Mouse (Mus musculus): ENCODE data around the gene Sertad4.

The Sertad4 gene

GRCm38 (mm10) chr1:192852047-192852446 lies 3.5 kb downstream of the Sertad4 start:
- DNase-seq (ENCODE audit: extremely low read depth, low read depth, low spot score), result peak; percentile 71

- peak; percentile 79 for DNase-seq (ENCODE audit: extremely low read depth, low read depth, low spot score)
Measured at GRCm38 (mm10) chr1:192851640-192852039, 3.9 kb downstream of the Sertad4 start.

GRCm38 (mm10) chr1:192851126-192851525 lies 4.4 kb downstream of the Sertad4 start:
- DNase-seq (ENCODE audit: extremely low read depth, low read depth, low spot score), result no peak

GRCm38 (mm10) chr1:192849616-192850015 lies 5.9 kb downstream of the Sertad4 start:
- DNase-seq (ENCODE audit: extremely low read depth, low read depth, low spot score), result no peak

GRCm38 (mm10) chr1:192847254-192847653 lies 8.3 kb downstream of the Sertad4 start:
- no peak for DNase-seq (ENCODE audit: extremely low read depth, low read depth, low spot score)

- no peak for DNase-seq (ENCODE audit: extremely low read depth, low read depth, low spot score)
Measured at GRCm38 (mm10) chr1:192841094-192841813, 14.3 kb downstream of the Sertad4 start.

GRCm38 (mm10) chr1:192840655-192841054 lies 14.9 kb downstream of the Sertad4 start:
- no peak for DNase-seq (ENCODE audit: extremely low read depth, low read depth, low spot score)

- DNase-seq (ENCODE audit: extremely low read depth, low read depth, low spot score), result no peak
Measured at GRCm38 (mm10) chr1:192835211-192835681, 20.3 kb downstream of the Sertad4 start.

- no peak for DNase-seq (ENCODE audit: extremely low read depth, low read depth, low spot score)
Measured at GRCm38 (mm10) chr1:192834361-192835210, 21.0 kb downstream of the Sertad4 start.

GRCm38 (mm10) chr1:192833586-192833985 lies 22.0 kb downstream of the Sertad4 start:
- no peak for DNase-seq (ENCODE audit: extremely low read depth, low read depth, low spot score)

- DNase-seq (ENCODE audit: extremely low read depth, low read depth, low spot score), result no peak
Measured at GRCm38 (mm10) chr1:192833097-192833496, 22.5 kb downstream of the Sertad4 start.

- DNase-seq (ENCODE audit: extremely low read depth, low read depth, low spot score), result no peak
Measured at GRCm38 (mm10) chr1:192832338-192832737, 23.2 kb downstream of the Sertad4 start.

GRCm38 (mm10) chr1:192830444-192830843 lies 25.1 kb downstream of the Sertad4 start:
- no peak for DNase-seq (ENCODE audit: extremely low read depth, low read depth, low spot score)

- no peak for DNase-seq (ENCODE audit: extremely low read depth, low read depth, low spot score)
Measured at GRCm38 (mm10) chr1:192828928-192829327, 26.6 kb downstream of the Sertad4 start.

GRCm38 (mm10) chr1:192827955-192828354 lies 27.6 kb downstream of the Sertad4 start:
- no peak for DNase-seq (ENCODE audit: extremely low read depth, low read depth, low spot score)

GRCm38 (mm10) chr1:192825746-192826145 lies 29.8 kb downstream of the Sertad4 start:
- no peak for DNase-seq (ENCODE audit: extremely low read depth, low read depth, low spot score)

GRCm38 (mm10) chr1:192822652-192823525 lies 32.7 kb downstream of the Sertad4 start:
- no peak for DNase-seq (ENCODE audit: extremely low read depth, low read depth, low spot score)

- no peak for DNase-seq (ENCODE audit: extremely low read depth, low read depth, low spot score)
Measured at GRCm38 (mm10) chr1:192822309-192822651, 33.3 kb downstream of the Sertad4 start.

- DNase-seq (ENCODE audit: extremely low read depth, low read depth, low spot score), result no peak
Measured at GRCm38 (mm10) chr1:192818334-192818733, 37.2 kb downstream of the Sertad4 start.

GRCm38 (mm10) chr1:192815789-192816188 lies 39.8 kb downstream of the Sertad4 start:
- no peak for DNase-seq (ENCODE audit: extremely low read depth, low read depth, low spot score)

GRCm38 (mm10) chr1:192814700-192815099 lies 40.9 kb downstream of the Sertad4 start:
- no peak for DNase-seq (ENCODE audit: extremely low read depth, low read depth, low spot score)
